Mouse (Mus musculus) intestine, embryonic 14.5 days (tissue): ENCODE data around the gene Mroh7. TPM values are rescaled to one million over a fixed set of nuclear protein-coding genes. Genes with fewer than 3 reads are reported as not detected.
"Not testable (repeated sequence)": the region's sequence is repeated elsewhere in the genome, so short reads cannot be mapped to it uniquely, and the experiment has no call there.

Experiments
- ATAC-seq: fragments of 200-750 bp; cut with Nextera tagmentation; replicated peaks from 2 replicates; pipeline ENCODE4 v1.8.0; 2017; ENCODE audit warnings: low read depth, moderate number of reproducible peaks, moderate TSS enrichment, moderate library complexity; ENCODE audit not compliant: low FRiP score, low TSS enrichment
- DNase-seq: peaks from one replicate; pipeline ENCODE4 v3.0.0-alpha.2; 2018; ENCODE audit warnings: low spot score
- H3K27ac ChIP-seq: fragments of 300-500 bp; sonication (generic); 2 replicates; pipeline ENCODE4 v1.5.1; 2014; ENCODE audit warnings: low read depth, mild to moderate bottlenecking, control low read depth
- H3K27me3 ChIP-seq: fragments of 300-500 bp; sonication (generic); replicated peaks from 2 replicates; pipeline ENCODE4 v1.6.1; 2014; ENCODE audit warnings: low read length, control low read depth; ENCODE audit not compliant: control insufficient read depth, insufficient read depth
- H3K36me3 ChIP-seq: fragments of 300-500 bp; sonication (generic); 2 replicates; pipeline ENCODE4 v1.6.1; 2014; ENCODE audit warnings: low read length, control low read depth; ENCODE audit not compliant: control insufficient read depth, insufficient read depth
- H3K4me1 ChIP-seq: fragments of 300-500 bp; sonication (generic); replicated peaks from 2 replicates; pipeline ENCODE4 v1.6.1; 2014; ENCODE audit warnings: low read length, control low read depth, mixed read lengths; ENCODE audit not compliant: control insufficient read depth, insufficient read depth
- H3K4me2 ChIP-seq: fragments of 300-500 bp; sonication (generic); 2 replicates; pipeline ENCODE4 v1.6.1; 2014; ENCODE audit warnings: low read length
- H3K4me3 ChIP-seq: fragments of 300-500 bp; sonication (generic); 2 replicates; pipeline ENCODE4 v1.5.1; 2014; ENCODE audit warnings: low read depth, low read length, control low read depth, mixed read lengths
- H3K9ac ChIP-seq: fragments of 300-500 bp; sonication (generic); 2 replicates; pipeline ENCODE4 v1.6.1; 2014; ENCODE audit warnings: mild to moderate bottlenecking, low read length
- H3K9me3 ChIP-seq: fragments of 300-500 bp; sonication (generic); 2 replicates; pipeline ENCODE4 v1.6.1; 2016; ENCODE audit warnings: low read length, control low read depth; ENCODE audit not compliant: control insufficient read depth
- WGBS: fragments of 180-500 bp; shearing (Covaris S2); extraction: QIAGEN DNeasy Blood & Tissue Kit; methylation state at CpG from one replicate; pipeline ENCODE4 v1.1.7; 2014; 5-methylcytosine and 5-hydroxymethylcytosine counted together
- polyA plus RNA-seq: library from polyadenylated mRNA; unstranded; fragments of >200 nt; fragmentation: Nextera tagmentation; extraction: Ambion mirVana; gene quantifications from 2 replicates; pipeline ENCODE4 v1.2.1, GENCODE M21; 2014

Mroh7 gene
- polyA plus RNA-seq, 1 experiment from 2014 or later, result 0.34 TPM

DNA sequence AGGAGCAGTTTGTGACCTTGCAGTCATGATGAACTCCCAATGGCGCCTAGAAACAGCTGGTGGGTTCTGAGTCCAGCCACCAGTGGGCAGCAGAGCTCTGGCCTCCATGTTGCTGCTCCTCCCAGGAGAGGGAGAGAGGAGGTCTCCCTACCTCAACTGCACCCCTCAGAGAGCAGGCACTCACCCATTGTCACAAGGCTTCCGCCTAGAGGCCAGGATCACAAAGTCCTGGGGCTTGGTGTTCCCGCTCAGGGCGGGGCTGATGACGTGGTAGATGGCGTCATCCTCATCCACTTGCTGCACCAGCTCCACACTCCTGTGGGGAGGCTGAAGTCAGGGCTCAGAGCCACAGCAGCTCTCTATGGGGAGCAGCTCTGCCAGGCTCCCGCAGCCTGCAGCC is 19.0 kb upstream of the Mroh7 start:
- Histone ChIP-seq H3K4me1 (0 out of 2 replicates have a peak, but pooled peaks cover 4% of the 10 kb centered on the region), H3K36me3 (0 out of 2 replicates have a peak, but pooled peaks cover 2% of the 10 kb centered on the region), H3K4me3 (no peak overlapping the region), H3K4me2 (peak overlapping the region; percentile 23; the same call in 1 of the 2 replicates), H3K9ac (no peak overlapping the region), H3K9me3 (no peaks in the 10 kb centered on the region), H3K27me3 (no peaks in the 10 kb centered on the region), H3K27ac (no peak overlapping the region)
- WGBS, result 4% methylated on average over 7 of the region's 7 CpGs
- peak; percentile 86 for ATAC-seq
- peak; percentile 88 for DNase-seq

DNA sequence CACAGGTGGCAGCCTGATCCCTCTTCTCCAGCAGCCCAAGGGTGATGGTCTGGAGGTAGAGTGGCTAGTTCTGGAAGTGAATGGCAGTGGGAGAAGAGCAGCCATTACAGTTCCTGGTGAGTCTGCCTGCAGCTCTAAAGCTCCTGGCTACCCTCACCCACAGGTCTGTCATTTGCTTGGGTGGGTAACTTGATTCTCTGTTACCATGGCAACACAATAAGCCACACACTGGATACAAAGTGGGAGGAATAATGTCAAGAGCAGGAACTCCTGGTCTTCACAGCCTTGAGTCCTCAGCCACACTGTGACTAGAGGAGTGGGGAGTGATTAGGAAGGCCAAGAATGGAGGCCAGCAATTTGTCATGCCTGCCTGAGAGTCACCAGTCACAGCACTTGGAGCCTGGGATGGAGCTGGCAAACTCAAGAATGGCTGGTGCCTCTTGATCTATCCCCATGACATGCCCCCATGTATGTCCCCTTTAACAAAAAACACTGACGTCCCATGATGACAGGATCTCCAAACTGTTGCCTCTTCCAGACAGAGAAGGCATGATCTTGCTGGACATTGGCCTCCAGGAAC is 16.4 kb upstream of the Mroh7 start:
- Histone ChIP-seq H3K4me3 (no peak overlapping the region), H3K27me3 (no peaks in the 10 kb centered on the region), H3K4me1 (0 out of 2 replicates have a peak, but pooled peaks cover 4% of the 10 kb centered on the region), H3K4me2 (no peak overlapping the region), H3K36me3 (no peaks in the 10 kb centered on the region), H3K27ac (no peak overlapping the region), H3K9me3 (no peaks in the 10 kb centered on the region), H3K9ac (no peak overlapping the region)
- 81% methylated on average over 1 of the region's 1 CpGs for WGBS
- no peak for ATAC-seq
- DNase-seq, result no peak

DNA sequence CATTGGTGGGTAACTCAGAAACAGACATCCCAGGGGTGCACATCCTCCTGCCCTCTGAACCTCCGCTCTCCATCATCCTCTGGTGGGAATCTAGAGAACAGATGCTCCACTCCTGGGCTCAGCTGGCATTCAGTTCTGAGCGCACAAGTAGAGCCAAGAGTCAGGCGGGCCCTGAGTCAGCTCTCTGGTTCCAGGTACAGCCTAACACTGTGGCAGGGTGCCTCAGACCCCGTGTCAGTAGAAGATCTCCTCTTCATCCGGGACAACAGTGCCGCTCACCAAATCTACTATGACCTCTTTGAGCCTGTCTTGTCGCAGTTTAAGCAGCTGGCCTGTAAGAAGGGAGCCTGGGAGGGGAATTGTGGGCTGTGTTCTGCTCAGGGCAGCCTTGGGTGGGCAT is 15.1 kb upstream of the Mroh7 start:
- H3K4me1 ChIP-seq, result 0 out of 2 replicates have a peak, but pooled peaks cover 4% of the 10 kb centered on the region
- no peak overlapping the region for H3K4me2 ChIP-seq
- no peaks in the 10 kb centered on the region for H3K9me3 ChIP-seq
- ATAC-seq (no peak), DNase-seq (no peak)
- H3K9ac ChIP-seq, result no peak overlapping the region
- H3K4me3 ChIP-seq, result no peak overlapping the region
- H3K27ac ChIP-seq, result no peak overlapping the region
- no peaks in the 10 kb centered on the region for H3K27me3 ChIP-seq
- 77% methylated on average over 7 of the region's 7 CpGs for WGBS
- H3K36me3 ChIP-seq, result no peaks in the 10 kb centered on the region

DNA sequence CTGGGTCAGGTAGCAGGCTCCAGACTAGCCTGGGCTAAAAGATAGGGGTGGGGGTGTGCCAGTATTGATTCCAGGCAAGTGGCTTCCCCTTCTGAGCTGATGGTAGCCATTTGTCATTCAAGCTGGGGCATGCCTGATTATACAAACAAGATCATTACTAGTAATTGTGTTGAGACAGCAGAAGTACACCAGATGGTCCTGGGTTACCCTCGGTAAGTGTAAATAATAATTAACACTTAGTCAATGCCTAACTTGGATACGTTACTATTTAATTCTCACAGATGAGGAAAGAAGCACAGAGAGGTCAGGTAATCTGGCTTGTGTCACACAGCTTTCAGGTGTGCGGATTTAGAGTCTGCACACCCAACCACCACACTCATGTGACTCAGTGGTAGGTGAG is 7.2 kb upstream of the Mroh7 start:
- Histone ChIP-seq H3K9ac (no peak overlapping the region), H3K27ac (no peak overlapping the region), H3K27me3 (no peaks in the 10 kb centered on the region), H3K36me3 (no peaks in the 10 kb centered on the region), H3K9me3 (no peaks in the 10 kb centered on the region), H3K4me3 (no peak overlapping the region), H3K4me2 (no peak overlapping the region), H3K4me1 (no peaks in the 10 kb centered on the region)
- WGBS, result 60% methylated on average over 3 of the region's 3 CpGs
- no peak for DNase-seq
- no peak for ATAC-seq

DNA sequence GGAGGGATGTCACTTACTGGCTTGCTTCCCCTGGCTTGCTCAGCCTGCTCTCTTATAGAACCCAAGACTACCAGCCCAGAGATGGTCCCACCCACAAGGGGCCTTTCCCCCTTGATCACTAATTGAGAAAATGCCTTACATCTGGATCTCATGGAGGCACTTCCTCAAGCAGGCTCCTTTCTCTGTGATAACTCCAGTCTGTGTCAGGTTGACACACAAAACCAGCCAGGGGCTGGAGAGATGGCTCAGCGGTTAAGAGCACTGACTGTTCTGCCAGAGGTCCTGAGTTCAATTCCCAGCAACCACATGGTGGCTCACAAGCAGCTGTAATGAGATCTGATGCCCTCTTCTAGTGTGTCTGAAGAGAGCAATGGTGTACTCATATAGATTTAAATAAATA is 6.2 kb upstream of the Mroh7 start:
- DNase-seq, result not testable (repeated sequence)

DNA sequence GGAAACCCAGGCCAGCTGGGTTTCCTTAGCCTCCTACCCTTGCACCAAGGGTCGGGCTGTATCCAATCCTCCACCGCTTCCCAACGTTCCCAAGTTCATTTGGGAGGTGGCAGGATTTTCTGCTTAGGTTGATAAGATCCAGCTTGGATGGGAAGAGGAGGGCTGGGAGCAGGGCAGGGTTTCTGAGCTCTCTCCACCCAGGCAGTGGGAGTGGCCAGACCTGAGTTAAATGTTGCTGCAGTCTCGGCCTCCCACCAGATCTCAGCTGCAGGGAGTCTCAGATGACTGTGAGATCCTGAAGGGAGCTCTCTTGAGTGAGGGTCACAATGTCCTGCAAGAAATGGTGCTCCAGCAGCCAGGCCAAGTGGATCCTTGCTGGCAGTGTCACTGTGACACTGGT is 2.9 kb upstream of the Mroh7 start, which contains the start of gene Fam151a:
TSS of gene Fam151a (plus strand) at position 254 of the 400 bp plus-strand sequence.
- no peaks in the 10 kb centered on the region for H3K36me3 ChIP-seq
- no peaks in the 10 kb centered on the region for H3K4me1 ChIP-seq
- H3K9me3 ChIP-seq, result no peaks in the 10 kb centered on the region
- ATAC-seq (no peak), DNase-seq (no peak)
- WGBS, result 31% methylated on average over 4 of the region's 4 CpGs
- H3K27me3 ChIP-seq, result no peaks in the 10 kb centered on the region
- H3K4me2 ChIP-seq, result no peak within 1 kb of the TSS
- H3K27ac ChIP-seq, result no peak within 1 kb of the TSS
- no peak within 1 kb of the TSS for H3K9ac ChIP-seq
- H3K4me3 ChIP-seq, result no peak within 1 kb of the TSS

More for the DNA sequence above, 6.2 kb upstream of the Mroh7 start:
- not testable (repeated sequence) for H3K27me3 ChIP-seq, H3K36me3 ChIP-seq, H3K4me1 ChIP-seq, H3K27ac ChIP-seq, H3K4me3 ChIP-seq, H3K4me2 ChIP-seq, H3K9me3 ChIP-seq, H3K9ac ChIP-seq, ATAC-seq
- WGBS, result 84% methylated on average over 1 of the region's 1 CpGs

DNA sequence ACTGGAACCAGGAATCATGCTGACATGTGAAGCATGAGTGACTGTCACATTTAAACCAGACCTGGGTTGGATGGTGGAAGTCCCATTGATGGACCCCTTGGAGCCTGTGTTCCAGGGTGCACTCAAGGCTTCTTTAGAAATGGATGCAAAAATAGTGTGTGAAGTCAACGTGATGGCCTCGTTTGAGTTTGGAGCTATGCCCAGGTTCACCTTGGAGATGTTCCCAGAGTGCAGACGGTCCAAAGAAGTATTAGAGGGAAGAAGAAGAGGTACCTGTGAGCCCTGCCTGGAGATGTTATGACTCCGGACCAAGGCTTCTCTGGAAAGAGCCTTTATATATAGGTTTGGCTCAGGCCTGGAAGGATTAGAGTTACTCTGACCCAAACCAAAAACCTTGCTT is 10.1 kb downstream of the Mroh7 start:
- Histone ChIP-seq H3K27ac (no peak overlapping the region), H3K9ac (no peak overlapping the region), H3K4me2 (no peak overlapping the region), H3K9me3 (no peaks in the 10 kb centered on the region), H3K4me1 (no peaks in the 10 kb centered on the region), H3K27me3 (no peaks in the 10 kb centered on the region), H3K36me3 (no peaks in the 10 kb centered on the region), H3K4me3 (no peak overlapping the region)
- 88% methylated on average over 4 of the region's 4 CpGs for WGBS
- no peak for ATAC-seq
- DNase-seq, result no peak

DNA sequence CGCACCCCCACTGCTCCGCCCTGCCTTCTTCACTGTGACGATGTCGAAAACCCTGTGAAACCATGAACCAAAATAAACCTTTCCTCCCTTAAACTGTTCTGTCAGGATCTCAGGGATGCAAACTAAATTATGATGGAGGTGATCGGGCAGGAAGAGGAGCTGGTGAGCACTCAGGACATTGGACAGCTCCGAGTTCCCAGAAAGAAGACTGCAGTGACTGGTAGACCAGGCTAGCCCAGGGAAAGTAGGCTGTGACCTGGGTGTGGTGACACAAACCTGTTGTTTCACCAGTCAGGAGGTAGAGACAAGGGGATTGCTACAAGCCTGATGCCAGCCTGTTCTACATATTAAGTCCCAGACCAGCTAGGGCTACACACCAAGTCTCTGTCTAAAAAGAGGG is 17.1 kb downstream of the Mroh7 start:
- Histone ChIP-seq H3K36me3 (no peaks in the 10 kb centered on the region), H3K27me3 (no peaks in the 10 kb centered on the region), H3K9ac (no peak overlapping the region), H3K4me3 (no peak overlapping the region), H3K9me3 (no peaks in the 10 kb centered on the region), H3K4me1 (no peaks in the 10 kb centered on the region), H3K27ac (no peak overlapping the region), H3K4me2 (no peak overlapping the region)
- no peak for ATAC-seq
- 87% methylated on average over 6 of the region's 6 CpGs for WGBS
- no peak for DNase-seq

DNA sequence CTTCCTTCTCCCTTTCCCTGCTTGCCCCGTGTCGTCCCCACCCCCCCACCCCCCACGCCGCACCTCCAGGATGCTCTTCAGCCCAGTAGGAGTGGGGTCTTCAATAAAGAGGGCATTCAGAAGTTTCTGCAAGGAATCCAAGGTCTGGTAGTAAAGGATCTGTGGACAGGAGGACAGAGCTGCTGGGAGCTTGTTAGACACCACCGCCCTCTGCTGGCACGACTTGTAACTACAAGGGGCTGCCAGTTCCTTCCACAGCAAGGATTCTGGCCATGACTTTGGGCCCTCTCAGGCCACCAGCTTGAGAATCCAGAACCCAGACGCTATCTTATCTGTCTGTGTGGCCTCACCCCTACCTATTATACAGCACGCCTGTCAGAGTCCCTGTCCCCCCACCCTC is 22.3 kb downstream of the Mroh7 start:
- no peaks in the 10 kb centered on the region for H3K27me3 ChIP-seq
- no peak overlapping the region for H3K9ac ChIP-seq
- peak; percentile 96 for DNase-seq
- no peaks in the 10 kb centered on the region for H3K36me3 ChIP-seq
- no peaks in the 10 kb centered on the region for H3K9me3 ChIP-seq
- H3K4me3 ChIP-seq, result no peak overlapping the region; the same call in 1 of the 2 replicates
- peaks cover 11% of the 10 kb centered on the region; the same call in 1 of the 2 replicates for H3K4me1 ChIP-seq
- H3K4me2 ChIP-seq, result peak overlapping the region; percentile 40
- no peak overlapping the region for H3K27ac ChIP-seq
- WGBS, result 3% methylated on average over 8 of the region's 8 CpGs
- peak; percentile 56 for ATAC-seq
